Mouse (Mus musculus) E14TG2a.4 (cell line): ENCODE data around the gene Rap1b.

Source experiments
- CTCF ChIP-seq: conservative IDR thresholded peaks from 2 replicates; pipeline ENCODE4 v1.5.1; 2014; ENCODE audit warnings: low read length
- NANOG ChIP-seq: IDR thresholded peaks from 2 replicates; pipeline ENCODE4 v1.6.1; 2014; ENCODE audit warnings: borderline replicate concordance, low read length, mixed read lengths
- POU5F1 ChIP-seq: IDR thresholded peaks from 2 replicates; pipeline ENCODE4 v1.6.1; 2014; ENCODE audit warnings: low read length, borderline replicate concordance

GRCm38 (mm10) chr10:117790421-117791170 lies 55.2 kb downstream of the Rap1b start:
- TF ChIP-seq CTCF (no peak), POU5F1 (no peak), NANOG (no peak)
